Mouse (Mus musculus): ENCODE measurements at regions not wholly inside any gene's neighbourhood (a gene's known extent, or its start where the extent isn't known, plus 50 kb on each side); places are given as distances from the start of the nearest gene placed in this dataset.

DNA sequence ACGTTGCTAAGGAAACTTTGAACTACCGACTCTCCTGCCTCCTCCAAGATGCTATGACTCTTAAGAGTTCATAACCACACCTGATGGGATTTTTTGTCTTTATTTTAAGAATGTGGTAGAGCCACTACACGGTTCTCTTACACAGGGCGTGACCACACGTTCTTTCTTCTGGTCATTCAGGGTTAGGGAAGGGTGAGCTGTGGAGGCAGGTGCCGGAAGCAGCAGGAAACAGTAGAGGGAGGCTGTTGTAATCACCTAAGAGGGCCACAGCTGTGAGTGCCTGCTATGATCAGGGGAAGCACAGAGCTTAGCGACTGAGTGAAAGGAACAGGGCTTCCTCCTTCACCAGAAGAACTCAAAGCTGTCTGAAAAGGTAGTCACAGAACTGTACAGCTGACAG lies 50.6 kb upstream of the Larp1 start:
- H3K27me3 ChIP-seq (replicated peaks; ENCODE audit: insufficient read depth, low read length) = no peaks in the 10 kb centered on the region
- 46% methylated on average over 7 of the region's 7 CpGs for WGBS
- H3K4me2 ChIP-seq (replicated peaks; ENCODE audit: low read depth, low read length) = no peak overlapping the region
- peak overlapping the region; percentile 49; the same call in 1 of the 2 replicates for H3K27ac ChIP-seq (ENCODE audit: low read length)
- no peaks in the 10 kb centered on the region for H3K9me3 ChIP-seq (ENCODE audit: low read length)
- no peak overlapping the region for H3K9ac ChIP-seq (replicated peaks; ENCODE audit: low read depth)
- ATAC-seq (peak; percentile 85), DNase-seq (ENCODE audit: low spot score) (peak; percentile 85)
- TF ChIP-seq EP300 (IDR thresholded peaks at IDR 0.05) (peak; percentile 68; the same call in 1 of the 2 replicates), CTCF (IDR thresholded peaks at IDR 0.05) (peak; percentile 15; the same call in 1 of the 2 replicates)
- no peaks in the 10 kb centered on the region for H3K36me3 ChIP-seq (ENCODE audit: insufficient read depth, low read length)
- H3K4me3 ChIP-seq (ENCODE audit: low read depth, low read length) = no peak overlapping the region
- peaks cover 3% of the 10 kb centered on the region; the same call in 1 of the 2 replicates for H3K4me1 ChIP-seq (ENCODE audit: insufficient read depth, low read depth, low read length)

DNA sequence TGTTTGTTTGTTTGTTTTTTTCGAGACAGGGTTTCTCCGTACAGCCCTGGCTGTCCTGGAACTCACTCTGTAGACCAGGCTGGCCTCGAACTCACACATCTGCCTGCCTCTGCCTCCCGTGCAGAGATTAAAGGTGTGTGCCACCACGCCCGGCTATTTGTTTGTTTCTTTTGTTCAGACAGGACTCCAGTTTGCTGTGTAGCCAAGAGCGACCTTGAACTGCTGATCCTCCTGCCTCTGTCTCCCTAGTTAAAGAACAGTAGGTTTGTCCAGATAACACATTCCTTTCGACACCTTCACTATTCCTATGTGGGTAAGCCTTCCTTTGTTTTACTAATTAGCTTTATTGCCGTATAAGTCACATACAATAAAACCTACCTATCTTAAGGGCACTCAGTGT lies 52.0 kb upstream of the Larp1 start:
- no peaks in the 10 kb centered on the region; the same call in 1 of the 2 replicates for H3K4me1 ChIP-seq (ENCODE audit: insufficient read depth, low read depth, low read length)
- ATAC-seq = no peak
- H3K36me3 ChIP-seq (ENCODE audit: insufficient read depth, low read length) = no peaks in the 10 kb centered on the region
- no peak overlapping the region for H3K4me3 ChIP-seq (ENCODE audit: low read depth, low read length)
- H3K27ac ChIP-seq (ENCODE audit: low read length) = no peak overlapping the region
- H3K27me3 ChIP-seq (replicated peaks; ENCODE audit: insufficient read depth, low read length) = no peaks in the 10 kb centered on the region
- 90% methylated on average over 9 of the region's 9 CpGs for WGBS
- no peak for TF ChIP-seq CTCF (IDR thresholded peaks at IDR 0.05)
- no peak for TF ChIP-seq EP300 (IDR thresholded peaks at IDR 0.05)
- no peak for DNase-seq (ENCODE audit: low spot score)
- no peak overlapping the region for H3K4me2 ChIP-seq (replicated peaks; ENCODE audit: low read depth, low read length)
- H3K9me3 ChIP-seq (ENCODE audit: low read length) = no peaks in the 10 kb centered on the region
- no peak overlapping the region for H3K9ac ChIP-seq (replicated peaks; ENCODE audit: low read depth)

DNA sequence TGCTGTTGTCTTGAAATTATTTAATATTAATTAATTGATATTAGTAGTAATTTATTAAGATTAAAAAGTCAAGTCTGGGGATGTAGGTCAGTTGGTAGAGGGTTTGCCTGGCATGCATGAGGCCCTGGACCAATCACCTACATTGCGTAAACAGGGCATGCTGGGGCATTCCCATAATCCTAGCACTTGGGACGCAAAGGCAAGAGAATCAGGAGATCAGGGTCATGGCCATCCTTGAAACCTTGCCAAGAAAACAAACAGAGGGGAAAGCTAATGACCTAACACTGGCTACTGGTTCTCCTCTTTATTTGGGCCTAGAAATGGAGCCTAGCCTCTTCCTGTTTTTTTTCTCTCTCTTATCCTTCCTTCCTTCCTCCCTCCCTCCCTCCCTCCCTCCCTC lies 52.8 kb upstream of the Larp1 start:
- H3K27ac ChIP-seq (ENCODE audit: low read length) = no peak overlapping the region
- ATAC-seq = no peak
- H3K4me2 ChIP-seq (replicated peaks; ENCODE audit: low read depth, low read length) = no peak overlapping the region
- DNase-seq (ENCODE audit: low spot score) = peak; percentile 5
- TF ChIP-seq CTCF (IDR thresholded peaks at IDR 0.05) (no peak), EP300 (IDR thresholded peaks at IDR 0.05) (no peak)
- no peak overlapping the region for H3K4me3 ChIP-seq (ENCODE audit: low read depth, low read length)
- H3K27me3 ChIP-seq (replicated peaks; ENCODE audit: insufficient read depth, low read length) = no peaks in the 10 kb centered on the region
- WGBS = 62% methylated on average over 2 of the region's 2 CpGs
- no peaks in the 10 kb centered on the region for H3K4me1 ChIP-seq (ENCODE audit: insufficient read depth, low read depth, low read length)
- H3K9ac ChIP-seq (replicated peaks; ENCODE audit: low read depth) = no peak overlapping the region
- H3K36me3 ChIP-seq (ENCODE audit: insufficient read depth, low read length) = no peaks in the 10 kb centered on the region
- H3K9me3 ChIP-seq (ENCODE audit: low read length) = no peaks in the 10 kb centered on the region

DNA sequence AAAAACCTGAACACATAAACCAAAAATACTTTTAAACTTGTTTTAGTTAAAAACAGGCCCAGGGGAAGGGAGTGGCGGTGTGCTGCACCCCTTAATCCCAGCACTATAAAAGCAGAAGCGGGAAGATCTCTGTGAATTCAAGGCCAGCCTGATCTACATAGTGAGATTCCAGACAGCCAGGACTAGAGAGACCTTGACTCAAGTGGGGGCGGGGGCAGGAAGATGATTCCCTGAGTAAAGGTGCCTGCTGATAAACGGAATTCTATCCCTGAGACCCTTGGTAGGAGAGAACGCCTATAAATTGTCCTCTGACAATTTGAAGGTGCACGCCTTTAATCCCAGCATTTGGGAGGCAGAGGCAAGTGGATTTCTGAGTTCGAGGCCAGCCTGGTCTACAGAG lies 53.4 kb upstream of the Larp1 start:
- no peak overlapping the region for H3K27ac ChIP-seq (ENCODE audit: low read length)
- no peaks in the 10 kb centered on the region for H3K27me3 ChIP-seq (replicated peaks; ENCODE audit: insufficient read depth, low read length)
- DNase-seq (ENCODE audit: low spot score) = no peak
- H3K9me3 ChIP-seq (ENCODE audit: low read length) = no peaks in the 10 kb centered on the region
- H3K4me2 ChIP-seq (replicated peaks; ENCODE audit: low read depth, low read length) = no peak overlapping the region
- no peak for TF ChIP-seq CTCF (IDR thresholded peaks at IDR 0.05)
- no peak for TF ChIP-seq EP300 (IDR thresholded peaks at IDR 0.05)
- ATAC-seq = no peak
- H3K36me3 ChIP-seq (ENCODE audit: insufficient read depth, low read length) = no peaks in the 10 kb centered on the region
- 90% methylated on average over 7 of the region's 7 CpGs for WGBS
- no peak overlapping the region for H3K4me3 ChIP-seq (ENCODE audit: low read depth, low read length)
- no peak overlapping the region for H3K9ac ChIP-seq (replicated peaks; ENCODE audit: low read depth)
- H3K4me1 ChIP-seq (ENCODE audit: insufficient read depth, low read depth, low read length) = no peaks in the 10 kb centered on the region

DNA sequence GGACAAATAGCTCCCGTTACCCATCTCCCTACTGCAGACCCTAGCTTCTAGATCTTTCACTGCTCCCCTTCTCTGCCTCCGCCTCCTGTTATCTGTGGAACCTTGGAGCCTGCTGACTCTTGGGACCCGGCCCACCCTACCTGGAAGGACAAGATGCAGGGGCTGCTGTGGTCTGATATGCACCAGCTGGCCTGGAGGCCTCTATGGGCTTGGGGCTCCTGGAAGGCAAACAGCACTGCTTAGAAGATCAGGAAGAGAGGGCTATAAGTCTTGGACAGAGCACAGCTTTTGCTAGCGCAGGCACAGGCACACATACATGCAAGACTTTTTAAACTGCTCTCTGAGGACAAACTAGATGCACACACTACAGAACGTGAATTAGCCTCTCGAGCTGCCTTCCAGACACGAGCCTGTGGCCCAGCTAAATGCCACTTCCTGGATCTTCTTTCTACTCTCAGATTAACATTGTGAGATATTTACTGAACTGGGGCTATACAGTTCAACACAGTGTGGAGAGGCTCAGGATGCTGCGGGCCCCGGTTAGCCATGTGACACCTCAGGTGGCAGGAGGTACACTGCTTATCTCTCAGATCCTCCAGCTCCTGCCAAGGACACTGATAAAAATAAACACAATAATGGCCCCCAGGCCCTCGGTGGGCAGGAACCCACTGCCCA lies 54.2 kb upstream of the Larp1 start:
- Histone ChIP-seq H3K4me1 (ENCODE audit: insufficient read depth, low read depth, low read length) (no peaks in the 10 kb centered on the region), H3K4me2 (replicated peaks; ENCODE audit: low read depth, low read length) (no peak overlapping the region), H3K27ac (ENCODE audit: low read length) (no peak overlapping the region), H3K4me3 (ENCODE audit: low read depth, low read length) (no peak overlapping the region), H3K9me3 (ENCODE audit: low read length) (no peaks in the 10 kb centered on the region), H3K9ac (replicated peaks; ENCODE audit: low read depth) (no peak overlapping the region), H3K36me3 (ENCODE audit: insufficient read depth, low read length) (no peaks in the 10 kb centered on the region), H3K27me3 (replicated peaks; ENCODE audit: insufficient read depth, low read length) (no peaks in the 10 kb centered on the region)
- TF ChIP-seq CTCF (IDR thresholded peaks at IDR 0.05) (no peak), EP300 (IDR thresholded peaks at IDR 0.05) (no peak)
- WGBS = 48% methylated on average over 10 of the region's 10 CpGs
- ATAC-seq = no peak
- DNase-seq (ENCODE audit: low spot score) = no peak

DNA sequence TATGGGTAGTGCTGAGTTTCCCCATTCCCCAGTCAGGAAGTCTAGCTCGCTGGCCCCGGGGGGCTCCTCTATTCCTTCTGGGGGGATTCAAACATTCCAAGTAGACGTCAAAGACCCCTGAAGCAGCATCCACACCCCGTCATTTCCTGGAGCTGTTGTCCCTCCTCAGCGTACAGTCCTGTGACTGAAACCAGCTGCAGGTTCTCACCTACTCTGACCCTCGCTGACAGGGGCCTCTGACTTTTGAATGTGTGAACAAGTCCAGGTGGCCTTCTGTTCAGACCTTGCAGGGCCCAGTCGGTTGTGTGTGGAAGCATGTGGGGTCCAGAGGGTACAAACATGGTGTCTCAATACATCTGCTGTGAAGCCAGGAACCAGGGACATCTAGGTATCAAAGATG lies 55.2 kb upstream of the Larp1 start:
- Histone ChIP-seq H3K36me3 (ENCODE audit: insufficient read depth, low read length) (no peaks in the 10 kb centered on the region), H3K27ac (ENCODE audit: low read length) (no peak overlapping the region), H3K4me1 (ENCODE audit: insufficient read depth, low read depth, low read length) (no peaks in the 10 kb centered on the region), H3K27me3 (replicated peaks; ENCODE audit: insufficient read depth, low read length) (no peaks in the 10 kb centered on the region), H3K4me3 (ENCODE audit: low read depth, low read length) (no peak overlapping the region), H3K4me2 (replicated peaks; ENCODE audit: low read depth, low read length) (no peak overlapping the region), H3K9ac (replicated peaks; ENCODE audit: low read depth) (no peak overlapping the region), H3K9me3 (ENCODE audit: low read length) (no peaks in the 10 kb centered on the region)
- DNase-seq (ENCODE audit: low spot score) (no peak), ATAC-seq (no peak)
- 54% methylated on average over 7 of the region's 7 CpGs for WGBS
- TF ChIP-seq EP300 (IDR thresholded peaks at IDR 0.05) = no peak
- TF ChIP-seq CTCF (IDR thresholded peaks at IDR 0.05) = no peak
